Mouse (Mus musculus): ENCODE data around the gene Bub3. TPM values are rescaled to one million over a fixed set of nuclear protein-coding genes. Genes with fewer than 3 reads are reported as not detected.

Gene Bub3
- polyA plus RNA-seq (2012; rRNA removed) = 117 and 119 TPM in 2 replicates

GRCm38 (mm10) chr7:131559986-131560696 is at the start of gene Bub3:
Gene Bub3 (plus strand): TSS chr7:131560222.

DNA sequence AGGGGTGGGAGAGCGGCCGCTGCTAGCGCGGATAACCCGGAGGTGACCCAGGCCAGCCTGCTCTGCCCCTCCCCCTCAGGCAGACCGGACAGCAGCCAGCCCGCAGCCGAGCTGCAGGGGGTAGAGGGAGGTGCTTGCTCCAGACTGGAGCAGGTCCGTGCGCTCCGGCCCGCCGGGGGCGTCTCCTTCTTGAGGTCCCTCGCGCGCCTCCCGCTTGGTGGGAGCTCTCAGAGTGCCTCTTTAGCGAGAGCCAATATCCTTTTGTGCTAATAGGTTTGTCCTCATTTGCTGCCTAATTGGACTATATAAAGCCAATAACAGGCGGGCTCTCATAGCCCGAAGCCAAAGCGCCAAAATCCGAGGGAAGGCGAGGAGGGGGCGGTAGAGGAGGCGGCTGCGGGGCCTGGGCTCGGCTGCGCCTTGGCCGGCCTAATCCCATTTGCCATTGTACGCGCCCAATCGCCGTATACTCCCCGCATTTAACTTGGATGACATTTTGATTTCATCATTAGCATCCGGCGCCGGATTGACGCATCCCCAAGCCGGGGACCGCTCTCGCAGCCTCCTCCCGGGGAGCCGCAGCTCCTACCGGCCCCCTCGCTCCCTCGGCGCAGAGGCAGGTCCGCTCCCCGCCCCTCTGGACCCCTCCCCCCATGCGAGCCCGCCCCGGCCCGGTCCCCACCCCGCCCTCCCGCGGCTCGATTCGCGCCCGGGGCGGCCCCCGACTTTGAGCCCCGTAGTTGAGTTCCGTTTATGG is 17.7 kb upstream of the Bub3 start, which contains the start of gene Hmx3:
Gene Hmx3 (plus strand): TSS at position 753 of the 757 bp plus-strand sequence.

GRCm38 (mm10) chr7:131548473-131548872 is 11.5 kb upstream of the Bub3 start, which contains the start of gene Hmx2:
Gene Hmx2 (plus strand): TSS chr7:131548773.

Other genes with a start within 250 kb of the Bub3 start
- 0.11 and 0.12 TPM in 2 replicates for gene Cuzd1, start 237.9 kb upstream of the Bub3 start, polyA plus RNA-seq (2012; rRNA removed)
- 0.27 and 0.40 TPM in 2 replicates for gene Fam24b, start 230.7 kb upstream of the Bub3 start, polyA plus RNA-seq (2012; rRNA removed)
- not detected in 2 replicates for gene Fam24a, start 226.4 kb upstream of the Bub3 start, polyA plus RNA-seq (2012; rRNA removed)
- gene 2310057M21Rik, start 197.5 kb upstream of the Bub3 start, polyA plus RNA-seq (2012; rRNA removed) = 19.1 and 20.4 TPM in 2 replicates
- gene Pstk, start 189.1 kb upstream of the Bub3 start, polyA plus RNA-seq (2012; rRNA removed) = 41.5 and 46.1 TPM in 2 replicates
- 15.1 and 15.7 TPM in 2 replicates for gene Ikzf5, start 149.7 kb upstream of the Bub3 start, polyA plus RNA-seq (2012; rRNA removed)
- 34.3 and 37.3 TPM in 2 replicates for gene Acadsb, start 149.6 kb upstream of the Bub3 start, polyA plus RNA-seq (2012; rRNA removed)
- 0.82 and 1.0 TPM in 2 replicates for gene Hmx3, start 17.4 kb upstream of the Bub3 start, polyA plus RNA-seq (2012; rRNA removed)
- gene Hmx2, start 11.4 kb upstream of the Bub3 start, polyA plus RNA-seq (2012; rRNA removed) = 0.41 and 0.65 TPM in 2 replicates